Mouse (Mus musculus): ENCODE results near the gene Casp7. TPM values are rescaled to one million over a fixed set of nuclear protein-coding genes. Genes with fewer than 3 reads are reported as not detected.
A peak's percentile ranks its signal among the peaks of the same experiment; 100 is the strongest.

The Casp7 gene
- total and polyA plus RNA-seq, 2 experiments from 2014 or later: 25.2 to 34.5 TPM

GRCm38 (mm10) chr19:56484630-56485375, 87.9 kb downstream of the Casp7 start:
- Histone ChIP-seq H3K4me3 (ENCODE audit: low read depth, low read length) (no peak overlapping the region), H3K27me3 (ENCODE audit: insufficient read depth, low read length) (no peaks in the 10 kb centered on the region), H3K36me3 (ENCODE audit: insufficient read depth, low read length) (no peaks in the 10 kb centered on the region), H3K4me2 (ENCODE audit: low read depth, low read length, poor library complexity, severe bottlenecking) (no peak overlapping the region), H3K27ac (ENCODE audit: low read depth, low read length) (no peak overlapping the region), H3K9ac (replicated peaks; ENCODE audit: low read length, poor library complexity, severe bottlenecking) (no peak overlapping the region), H3K4me1 (ENCODE audit: insufficient read depth, low read length) (peaks cover 3% of the 10 kb centered on the region; the same call in 1 of the 2 replicates), H3K9me3 (ENCODE audit: low read length) (no peaks in the 10 kb centered on the region)
- ATAC-seq (ENCODE audit: low FRiP score): no peak
- 46% methylated on average over 13 of the region's 13 CpGs for WGBS
- no peak for TF ChIP-seq CTCF (IDR thresholded peaks at IDR 0.05)
- peak; percentile 72 for DNase-seq (ENCODE audit: low spot score)

- DNase-seq (ENCODE audit: low spot score) (peak; percentile 40), ATAC-seq (ENCODE audit: low FRiP score) (no peak; the same call in 1 of the 2 replicates)
- H3K4me3 ChIP-seq (ENCODE audit: low read depth, low read length): no peak overlapping the region
- H3K36me3 ChIP-seq (ENCODE audit: insufficient read depth, low read length): no peaks in the 10 kb centered on the region
- no peak overlapping the region for H3K27ac ChIP-seq (ENCODE audit: low read depth, low read length)
- no peak overlapping the region for H3K9ac ChIP-seq (replicated peaks; ENCODE audit: low read length, poor library complexity, severe bottlenecking)
- TF ChIP-seq CTCF (IDR thresholded peaks at IDR 0.05): no peak
- H3K4me2 ChIP-seq (ENCODE audit: low read depth, low read length, poor library complexity, severe bottlenecking): no peak overlapping the region
- H3K9me3 ChIP-seq (ENCODE audit: low read length): no peaks in the 10 kb centered on the region
- WGBS: 46% methylated on average over 13 of the region's 13 CpGs
- no peaks in the 10 kb centered on the region for H3K27me3 ChIP-seq (ENCODE audit: insufficient read depth, low read length)
- peaks cover 3% of the 10 kb centered on the region; the same call in 1 of the 2 replicates for H3K4me1 ChIP-seq (ENCODE audit: insufficient read depth, low read length)
Observed at GRCm38 (mm10) chr19:56485376-56486271, 88.7 kb downstream of the Casp7 start.

- Histone ChIP-seq H3K27ac (ENCODE audit: low read depth, low read length) (no peak overlapping the region), H3K9me3 (ENCODE audit: low read length) (no peaks in the 10 kb centered on the region), H3K27me3 (ENCODE audit: insufficient read depth, low read length) (no peaks in the 10 kb centered on the region), H3K4me1 (ENCODE audit: insufficient read depth, low read length) (peaks cover 3% of the 10 kb centered on the region; the same call in 1 of the 2 replicates), H3K9ac (replicated peaks; ENCODE audit: low read length, poor library complexity, severe bottlenecking) (no peak overlapping the region), H3K36me3 (ENCODE audit: insufficient read depth, low read length) (no peaks in the 10 kb centered on the region), H3K4me3 (ENCODE audit: low read depth, low read length) (no peak overlapping the region), H3K4me2 (ENCODE audit: low read depth, low read length, poor library complexity, severe bottlenecking) (no peak overlapping the region)
- ATAC-seq (ENCODE audit: low FRiP score): no peak
- 88% methylated on average over 7 of the region's 7 CpGs for WGBS
- TF ChIP-seq CTCF (IDR thresholded peaks at IDR 0.05): no peak
- DNase-seq (ENCODE audit: low spot score): no peak
Observed at GRCm38 (mm10) chr19:56486926-56487325, 90.0 kb downstream of the Casp7 start.

GRCm38 (mm10) chr19:56487339-56487738, 90.4 kb downstream of the Casp7 start:
- no peak for TF ChIP-seq CTCF (IDR thresholded peaks at IDR 0.05)
- Histone ChIP-seq H3K9ac (replicated peaks; ENCODE audit: low read length, poor library complexity, severe bottlenecking) (no peak overlapping the region), H3K4me1 (ENCODE audit: insufficient read depth, low read length) (peaks cover 3% of the 10 kb centered on the region; the same call in 1 of the 2 replicates), H3K4me3 (ENCODE audit: low read depth, low read length) (no peak overlapping the region), H3K27me3 (ENCODE audit: insufficient read depth, low read length) (no peaks in the 10 kb centered on the region), H3K27ac (ENCODE audit: low read depth, low read length) (no peak overlapping the region), H3K9me3 (ENCODE audit: low read length) (no peaks in the 10 kb centered on the region), H3K36me3 (ENCODE audit: insufficient read depth, low read length) (no peaks in the 10 kb centered on the region), H3K4me2 (ENCODE audit: low read depth, low read length, poor library complexity, severe bottlenecking) (no peak overlapping the region)
- WGBS: 95% methylated on average over 2 of the region's 2 CpGs
- ATAC-seq (ENCODE audit: low FRiP score): no peak
- no peak for DNase-seq (ENCODE audit: low spot score)

- H3K4me1 ChIP-seq (ENCODE audit: insufficient read depth, low read length): peaks cover 3% of the 10 kb centered on the region; the same call in 1 of the 2 replicates
- TF ChIP-seq CTCF (IDR thresholded peaks at IDR 0.05): no peak
Observed at GRCm38 (mm10) chr19:56489601-56490000, 92.7 kb downstream of the Casp7 start.

More at GRCm38 (mm10) chr19:56489601-56490000, 92.7 kb downstream of the Casp7 start:
- Histone ChIP-seq H3K4me3 (ENCODE audit: low read depth, low read length) (no peak overlapping the region), H3K4me2 (ENCODE audit: low read depth, low read length, poor library complexity, severe bottlenecking) (no peak overlapping the region), H3K27ac (ENCODE audit: low read depth, low read length) (no peak overlapping the region), H3K9ac (replicated peaks; ENCODE audit: low read length, poor library complexity, severe bottlenecking) (no peak overlapping the region), H3K9me3 (ENCODE audit: low read length) (no peaks in the 10 kb centered on the region), H3K27me3 (ENCODE audit: insufficient read depth, low read length) (no peaks in the 10 kb centered on the region), H3K36me3 (ENCODE audit: insufficient read depth, low read length) (no peaks in the 10 kb centered on the region)
- WGBS: 87% methylated on average over 6 of the region's 6 CpGs
- ATAC-seq (ENCODE audit: low FRiP score) (no peak), DNase-seq (ENCODE audit: low spot score) (no peak)

Other genes starting within 250 kb of the Casp7 start
- gene Habp2, start 110.0 kb upstream of the Casp7 start, total RNA-seq (2014; rRNA removed): not detected in 2 replicates
- 0.06 and 0.12 TPM in 2 replicates for gene Habp2, start 110.0 kb upstream of the Casp7 start, polyA plus RNA-seq (2015; fragmentation: Nextera tagmentation; extraction: Ambion mirVana)
- 0.57 and 0.99 TPM in 2 replicates for gene Nrap, start 7.1 kb upstream of the Casp7 start, total RNA-seq (2014; rRNA removed)
- 0.69 and 0.80 TPM in 2 replicates for gene Nrap, start 7.1 kb upstream of the Casp7 start, polyA plus RNA-seq (2015; fragmentation: Nextera tagmentation; extraction: Ambion mirVana)
- 0.19 and 0.38 TPM in 2 replicates for gene Plekhs1, start 64.5 kb downstream of the Casp7 start, total RNA-seq (2014; rRNA removed)
- 0.26 and 0.45 TPM in 2 replicates for gene Plekhs1, start 64.5 kb downstream of the Casp7 start, polyA plus RNA-seq (2015; fragmentation: Nextera tagmentation; extraction: Ambion mirVana)
- 7.5 and 11.1 TPM in 2 replicates for gene Dclre1a, start 151.1 kb downstream of the Casp7 start, total RNA-seq (2014; rRNA removed)
- 10.9 and 13.2 TPM in 2 replicates for gene Dclre1a, start 151.1 kb downstream of the Casp7 start, polyA plus RNA-seq (2015; fragmentation: Nextera tagmentation; extraction: Ambion mirVana)
- 9.9 and 12.0 TPM in 2 replicates for gene Nhlrc2, start 151.1 kb downstream of the Casp7 start, total RNA-seq (2014; rRNA removed)
- gene Nhlrc2, start 151.1 kb downstream of the Casp7 start, polyA plus RNA-seq (2015; fragmentation: Nextera tagmentation; extraction: Ambion mirVana): 5.6 and 6.6 TPM in 2 replicates

All from midbrain, postnatal 0 days (tissue).